Mouse (Mus musculus): ENCODE data around the gene Kcnj4. TPM values are rescaled to one million over a fixed set of nuclear protein-coding genes. Genes with fewer than 3 reads are reported as not detected.
A peak's percentile ranks its signal among the peaks of the same experiment; 100 is the strongest.

The Kcnj4 gene
- polyA plus RNA-seq, 1 experiment = not detected

DNA sequence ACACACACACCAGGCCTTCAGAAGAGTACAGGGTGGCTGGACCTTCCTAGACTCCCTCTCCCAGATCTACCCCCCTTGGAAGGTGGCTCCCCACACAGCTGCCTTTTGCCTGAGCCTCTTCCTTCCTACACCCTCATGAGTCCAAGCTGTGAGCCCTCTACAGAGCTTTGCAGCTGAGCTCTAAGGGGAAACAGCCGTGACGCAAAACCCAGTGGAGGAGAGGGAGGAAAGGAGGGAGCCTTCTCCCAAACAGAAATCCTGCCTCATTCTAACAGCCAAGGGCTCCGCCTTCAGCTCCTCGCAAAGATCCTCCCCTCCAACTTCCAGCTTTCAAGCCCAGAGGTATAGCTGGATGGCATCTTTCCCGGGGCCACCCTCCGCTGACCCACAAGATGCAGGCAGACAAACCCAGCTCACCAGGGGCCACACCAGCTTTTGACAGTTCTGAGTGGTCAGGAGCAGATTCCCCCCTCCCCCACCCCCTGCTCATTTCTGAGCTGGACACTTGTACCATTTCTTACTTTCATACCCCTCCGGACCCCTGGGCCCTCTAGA lies 61.1 kb downstream of the Kcnj4 start:
- DNase-seq = no peak
- no peak overlapping the region for H3K4me3 ChIP-seq (replicated peaks; ENCODE audit: extremely low read depth, low read depth, low read length)
- no peak for TF ChIP-seq CTCF (IDR thresholded peaks at IDR 0.05; ENCODE audit: insufficient read depth, low read length)
- no peak for TF ChIP-seq POLR2A (IDR thresholded peaks at IDR 0.05; ENCODE audit: borderline replicate concordance, extremely low read depth, low read depth, low read length)
- WGBS = 74% methylated on average over 7 of the region's 7 CpGs
- peaks cover 16% of the 10 kb centered on the region for H3K4me1 ChIP-seq (ENCODE audit: control insufficient read depth, insufficient read depth, low read length)

DNA sequence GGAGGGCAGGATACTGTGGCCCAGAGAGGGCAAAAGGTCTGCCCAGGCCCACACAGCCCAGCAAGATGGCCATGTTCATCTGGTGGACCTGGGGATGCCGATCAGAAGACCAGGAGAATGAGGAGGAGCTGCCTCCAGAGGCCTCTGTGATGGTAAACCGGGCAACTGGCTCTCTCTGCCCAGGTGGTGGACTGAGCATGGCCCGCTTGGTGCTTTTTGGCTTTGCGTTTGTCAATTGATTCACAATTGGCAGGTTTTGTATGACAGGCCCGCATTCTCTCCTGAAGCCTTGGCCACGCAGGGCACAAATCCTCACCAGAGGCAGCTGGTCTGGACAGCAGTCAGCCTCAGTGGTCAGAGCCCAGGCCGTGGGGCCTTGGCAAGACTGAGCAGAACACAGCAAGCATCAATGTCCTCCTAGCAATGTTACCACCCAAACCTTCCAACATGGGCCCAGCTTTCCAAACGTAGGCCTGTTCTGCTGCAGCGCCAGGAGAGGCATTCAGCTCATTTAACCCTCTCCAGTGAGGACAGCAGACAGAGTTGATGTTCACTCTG lies 62.0 kb downstream of the Kcnj4 start:
- no peak for TF ChIP-seq POLR2A (IDR thresholded peaks at IDR 0.05; ENCODE audit: borderline replicate concordance, extremely low read depth, low read depth, low read length)
- no peak for TF ChIP-seq CTCF (IDR thresholded peaks at IDR 0.05; ENCODE audit: insufficient read depth, low read length)
- Histone ChIP-seq H3K4me3 (replicated peaks; ENCODE audit: extremely low read depth, low read depth, low read length) (no peak overlapping the region), H3K4me1 (ENCODE audit: control insufficient read depth, insufficient read depth, low read length) (peaks cover 23% of the 10 kb centered on the region)
- WGBS = 94% methylated on average over 9 of the region's 9 CpGs
- no peak for DNase-seq

- WGBS = 8% methylated on average over 6 of the region's 6 CpGs
- DNase-seq = no peak
- TF ChIP-seq POLR2A (IDR thresholded peaks at IDR 0.05; ENCODE audit: borderline replicate concordance, extremely low read depth, low read depth, low read length) (no peak), CTCF (IDR thresholded peaks at IDR 0.05; ENCODE audit: insufficient read depth, low read length) (no peak)
- Histone ChIP-seq H3K4me3 (replicated peaks; ENCODE audit: extremely low read depth, low read depth, low read length) (peak overlapping the region; percentile 51), H3K4me1 (ENCODE audit: control insufficient read depth, insufficient read depth, low read length) (peaks cover 29% of the 10 kb centered on the region)
These were observed 62.8 kb downstream of the Kcnj4 start for GRCm38 (mm10) chr15:79442257-79442611.

GRCm38 (mm10) chr15:79441331-79442256 lies 63.4 kb downstream of the Kcnj4 start:
- peak; percentile 82 for DNase-seq
- H3K4me1 ChIP-seq (ENCODE audit: control insufficient read depth, insufficient read depth, low read length) = peaks cover 36% of the 10 kb centered on the region
- under 1% methylated on average over 85 of the region's 107 CpGs for WGBS
- TF ChIP-seq POLR2A (IDR thresholded peaks at IDR 0.05; ENCODE audit: borderline replicate concordance, extremely low read depth, low read depth, low read length) = peak; percentile 41; the same call in 1 of the 2 replicates
- TF ChIP-seq CTCF (IDR thresholded peaks at IDR 0.05; ENCODE audit: insufficient read depth, low read length) = no peak
- peak overlapping the region; percentile 87 for H3K4me3 ChIP-seq (replicated peaks; ENCODE audit: extremely low read depth, low read depth, low read length)

DNA sequence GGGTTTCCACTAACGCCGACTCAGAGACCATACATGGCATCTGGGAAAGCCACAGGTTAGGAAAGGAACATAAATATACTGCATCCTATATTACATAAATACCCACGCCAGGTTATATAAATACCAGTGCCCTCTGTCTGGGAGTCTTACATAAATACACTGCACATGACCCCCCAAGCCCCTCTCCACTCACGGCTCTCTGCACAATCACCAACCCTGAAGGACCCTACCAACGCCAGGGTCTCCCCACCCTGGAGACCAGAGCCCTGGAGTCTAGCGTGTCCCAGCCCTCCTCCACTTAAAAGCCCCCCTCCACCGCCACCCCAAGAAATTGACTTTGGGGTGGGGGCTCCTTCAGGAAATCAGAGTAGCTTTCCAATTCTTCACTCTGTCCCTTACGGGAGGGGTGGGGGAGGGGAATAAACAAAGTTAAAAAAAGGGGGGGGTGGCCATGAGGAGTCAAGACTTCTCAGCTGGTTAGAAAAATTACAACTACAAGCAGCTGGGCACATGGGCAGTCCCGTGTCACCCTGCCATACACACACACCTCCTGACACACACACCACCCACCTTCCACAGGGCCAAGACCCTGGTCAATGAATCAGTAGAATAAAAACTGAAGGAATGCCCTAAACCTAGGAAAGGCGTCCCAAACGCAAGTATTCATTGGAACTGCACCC lies 64.2 kb downstream of the Kcnj4 start:
- TF ChIP-seq POLR2A (IDR thresholded peaks at IDR 0.05; ENCODE audit: borderline replicate concordance, extremely low read depth, low read depth, low read length) = no peak
- TF ChIP-seq CTCF (IDR thresholded peaks at IDR 0.05; ENCODE audit: insufficient read depth, low read length) = no peak
- no peak for DNase-seq
- WGBS = 7% methylated on average over 11 of the region's 11 CpGs
- peaks cover 42% of the 10 kb centered on the region for H3K4me1 ChIP-seq (ENCODE audit: control insufficient read depth, insufficient read depth, low read length)
- peak overlapping the region; percentile 87 for H3K4me3 ChIP-seq (replicated peaks; ENCODE audit: extremely low read depth, low read depth, low read length)

DNA sequence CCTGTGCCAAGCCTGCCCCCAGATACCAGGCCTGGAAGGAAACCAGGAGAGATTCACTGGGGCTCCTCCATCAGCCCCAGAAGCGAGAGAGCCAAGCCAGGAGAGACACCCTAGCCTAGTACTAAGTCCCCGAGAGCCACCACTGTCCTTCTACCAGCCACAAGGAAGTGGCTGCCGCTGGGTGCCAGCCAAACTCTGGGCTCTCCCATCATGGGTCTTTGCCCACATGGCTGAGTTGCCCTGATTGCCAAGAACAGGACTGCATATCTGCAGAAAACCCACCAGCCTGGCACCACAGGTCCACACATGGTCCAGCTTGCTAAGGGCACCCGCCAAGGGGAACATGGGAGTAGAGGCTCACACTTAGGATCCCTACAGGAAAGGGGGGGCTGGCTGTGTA lies 64.8 kb downstream of the Kcnj4 start:
- 8% methylated on average over 4 of the region's 4 CpGs for WGBS
- TF ChIP-seq CTCF (IDR thresholded peaks at IDR 0.05; ENCODE audit: insufficient read depth, low read length) (no peak), POLR2A (IDR thresholded peaks at IDR 0.05; ENCODE audit: borderline replicate concordance, extremely low read depth, low read depth, low read length) (no peak)
- peaks cover 48% of the 10 kb centered on the region for H3K4me1 ChIP-seq (ENCODE audit: control insufficient read depth, insufficient read depth, low read length)
- DNase-seq = peak; percentile 69
- peak overlapping the region; percentile 60 for H3K4me3 ChIP-seq (replicated peaks; ENCODE audit: extremely low read depth, low read depth, low read length)

DNA sequence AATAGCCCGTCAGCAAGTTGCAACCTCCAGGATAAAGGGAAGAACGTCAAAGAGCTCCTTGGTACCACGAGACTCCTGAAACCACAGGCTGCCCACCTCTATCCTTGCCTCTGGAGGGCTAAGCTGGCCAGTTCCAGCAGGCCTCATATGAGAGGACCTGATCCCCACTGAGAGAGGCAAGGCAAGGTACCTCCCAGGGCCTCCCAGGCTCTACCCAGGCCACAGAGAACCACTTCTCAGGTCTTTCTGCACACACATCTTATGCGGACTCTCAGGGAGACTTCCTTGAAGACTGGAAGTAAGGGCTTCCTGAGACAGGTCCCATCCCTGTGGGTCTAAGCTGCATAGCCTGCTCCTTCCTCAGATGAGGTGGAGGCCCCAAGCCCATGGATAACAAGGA lies 65.7 kb downstream of the Kcnj4 start:
- TF ChIP-seq POLR2A (IDR thresholded peaks at IDR 0.05; ENCODE audit: borderline replicate concordance, extremely low read depth, low read depth, low read length) (no peak), CTCF (IDR thresholded peaks at IDR 0.05; ENCODE audit: insufficient read depth, low read length) (no peak)
- peaks cover 55% of the 10 kb centered on the region for H3K4me1 ChIP-seq (ENCODE audit: control insufficient read depth, insufficient read depth, low read length)
- 61% methylated on average over 4 of the region's 4 CpGs for WGBS
- DNase-seq = no peak
- no peak overlapping the region for H3K4me3 ChIP-seq (replicated peaks; ENCODE audit: extremely low read depth, low read depth, low read length)

DNA sequence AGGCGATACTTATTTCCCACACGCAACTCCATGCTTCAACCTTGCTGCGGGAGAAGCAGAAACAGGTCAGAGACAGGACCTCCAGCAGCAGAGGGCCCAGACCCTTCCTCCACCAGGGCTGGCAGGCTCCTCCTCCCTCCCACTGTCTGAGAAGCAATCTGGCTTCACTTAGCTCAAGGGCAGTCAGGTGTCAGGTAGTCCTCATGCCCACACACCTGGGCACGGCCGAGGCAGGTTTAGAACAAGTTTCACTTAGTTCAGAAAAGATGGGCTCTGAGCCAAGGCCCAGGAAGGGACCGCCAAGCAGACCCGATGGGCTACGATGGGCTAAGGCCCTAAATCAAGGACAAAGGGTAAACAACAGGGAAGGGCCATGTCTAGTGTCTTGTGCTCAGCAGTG lies 66.2 kb downstream of the Kcnj4 start:
- Histone ChIP-seq H3K4me1 (ENCODE audit: control insufficient read depth, insufficient read depth, low read length) (peaks cover 57% of the 10 kb centered on the region), H3K4me3 (replicated peaks; ENCODE audit: extremely low read depth, low read depth, low read length) (no peak overlapping the region)
- TF ChIP-seq CTCF (IDR thresholded peaks at IDR 0.05; ENCODE audit: insufficient read depth, low read length) (no peak), POLR2A (IDR thresholded peaks at IDR 0.05; ENCODE audit: borderline replicate concordance, extremely low read depth, low read depth, low read length) (no peak)
- WGBS = 46% methylated on average over 8 of the region's 8 CpGs
- no peak for DNase-seq

GRCm38 (mm10) chr15:79438209-79438810 lies 66.7 kb downstream of the Kcnj4 start:
- no peak overlapping the region for H3K4me3 ChIP-seq (replicated peaks; ENCODE audit: extremely low read depth, low read depth, low read length)
- WGBS = 60% methylated on average over 6 of the region's 6 CpGs
- no peak for DNase-seq
- TF ChIP-seq CTCF (IDR thresholded peaks at IDR 0.05; ENCODE audit: insufficient read depth, low read length) (no peak), POLR2A (IDR thresholded peaks at IDR 0.05; ENCODE audit: borderline replicate concordance, extremely low read depth, low read depth, low read length) (no peak)
- peaks cover 57% of the 10 kb centered on the region for H3K4me1 ChIP-seq (ENCODE audit: control insufficient read depth, insufficient read depth, low read length)
